In genomic region chr16:11253065-11253831, GRCm38 (mm10) we compare ENCODE assay signal across 7 mouse cellular contexts. TPM values are rescaled to one million over a fixed set of nuclear protein-coding genes. Genes with fewer than 3 reads are reported as not detected.
A peak's percentile ranks its signal among the peaks of the same experiment; 100 is the strongest.
DNase-seq lines count a peak whose midpoint lies in the region; TF ChIP-seq lines count a peak whose summit lies in the region.

No protein-coding gene starts in this region.

- TF ChIP-seq CTCF in cortical plate, adult 2 months (IDR thresholded peaks at IDR 0.05; ENCODE audit: extremely low read depth, insufficient read depth, low read length), result no peak
- no peak for TF ChIP-seq CTCF in small intestine, adult 2 months (IDR thresholded peaks at IDR 0.05; ENCODE audit: extremely low read depth, insufficient read length, insufficient replicate concordance, low read depth, low read length)

- intact Hi-C loops in left cerebral cortex, postnatal 36 days (cut with DNase I), result loop anchor here (5.0 kb wide), 1 partner anchor 164 kb away; no protein-coding TSS in a partner anchor

- peak overlapping the region; percentile 56 for H3K4me3 ChIP-seq in cortical plate, adult 2 months (ENCODE audit: insufficient read depth, low read length)
- H3K4me3 ChIP-seq in small intestine, adult 2 months (ENCODE audit: low read depth, low read length), result peak overlapping the region; percentile 85

- peaks cover 2% of the 10 kb centered on the region for H3K4me1 ChIP-seq in cortical plate, adult 2 months (ENCODE audit: control insufficient read depth, insufficient read depth, low read length)
- H3K4me1 ChIP-seq in small intestine, adult 2 months (ENCODE audit: control insufficient read depth, insufficient read depth, insufficient read length, low read length), result 0 out of 2 replicates have a peak, but pooled peaks cover 2% of the 10 kb centered on the region

- H3K36me3 ChIP-seq in small intestine, adult 2 months (ENCODE audit: control insufficient read depth, insufficient read depth, low read length), result no peaks in the 10 kb centered on the region

- peak; percentile 71 to 91 for DNase-seq in adrenal gland, adult (ENCODE audit: inconsistent age in 2 of 2, low spot score in 1 of 2)
- peak; percentile 66 for DNase-seq in gastrocnemius, postnatal 10 days
- peak; percentile 72 for DNase-seq in induced T-regulatory cell, adult 2 months (ENCODE audit: low read depth)
- DNase-seq in left cerebral cortex, postnatal 36 days (ENCODE audit: low spot score in 2 of 2), result peak; percentile 41 to 44
- peak; percentile 26 for DNase-seq in mesoderm, embryonic 11.5 days (ENCODE audit: low read depth, low spot score)

- no peaks in the 10 kb centered on the region for H3K27me3 ChIP-seq in small intestine, adult 2 months (ENCODE audit: control insufficient read depth, insufficient read depth, low read length)

- H3K27ac ChIP-seq in cortical plate, adult 2 months (ENCODE audit: insufficient read depth, low read length), result peak overlapping the region; percentile 17
- peak overlapping the region; percentile 78 for H3K27ac ChIP-seq in small intestine, adult 2 months (ENCODE audit: insufficient read depth, low read depth, low read length)

- WGBS in small intestine, adult 2 months, result under 1% methylated on average over 58 of the region's 58 CpGs

- TF ChIP-seq POLR2A in cortical plate, adult 2 months (IDR thresholded peaks at IDR 0.05; ENCODE audit: extremely low read depth, insufficient read depth, low read length), result no peak
- no peak for TF ChIP-seq POLR2A in small intestine, adult 2 months (IDR thresholded peaks at IDR 0.05; ENCODE audit: low read depth, low read length)

RNA-seq across cellular contexts. Expression of gene Gspt1, which starts 0.9 kb away (rescaled TPM):
- polyA plus RNA-seq in cortical plate, adult 2 months (2012; rRNA removed), result 40.8 and 43.4 TPM in 2 replicates
- 10 to 100 TPM; 69.9 to 73.9 TPM for total RNA-seq in gastrocnemius, postnatal 10 days (2021)
- total RNA-seq in left cerebral cortex, postnatal 36 days (2021), result 10 to 100 TPM; 80.4 to 85.9 TPM
- 25.4 and 36.0 TPM in 2 replicates for polyA plus RNA-seq in small intestine, adult 2 months (2012; rRNA removed)

RNA-seq across cellular contexts. Expression of gene Rsl1d1, which starts 50.1 kb away (rescaled TPM):
- polyA plus RNA-seq in cortical plate, adult 2 months (2012; rRNA removed), result 38.6 and 38.9 TPM in 2 replicates
- total RNA-seq in gastrocnemius, postnatal 10 days (2021), result 10 to 100 TPM; 64.1 to 66.7 TPM
- total RNA-seq in left cerebral cortex, postnatal 36 days (2021), result 10 to 100 TPM; 48.2 to 48.8 TPM
- 0.39 and 0.98 TPM in 2 replicates for polyA plus RNA-seq in small intestine, adult 2 months (2012; rRNA removed)

Comparison
In these comparisons a context has a peak if more than half of its experiments do, and no peak if none do; other contexts are left out.
1. Peak in every context shown above with its lines: DNase-seq, H3K4me3 ChIP-seq and H3K27ac ChIP-seq.
2. DNase-seq: peak in every context shown above with its lines; median percentile 81 in adrenal gland, adult; 72 in induced T-regulatory cell, adult 2 months; 66 in gastrocnemius, postnatal 10 days; 42 in left cerebral cortex, postnatal 36 days; 26 in mesoderm, embryonic 11.5 days.